Mouse (Mus musculus) ovary, adult 18-20 months (tissue): Measurements from ENCODE around the gene Rb1.

ENCODE experiments used
- DNase-seq: peaks from one replicate; pipeline ENCODE4 v3.0.0; 2022; ENCODE audit warnings: low spot score, mixed read lengths

The Rb1 gene

GRCm38 (mm10) chr14:73204016-73204415, 121.6 kb downstream of the Rb1 start:
- no peak for DNase-seq

- no peak for DNase-seq
Observed at GRCm38 (mm10) chr14:73201447-73201846, 124.2 kb downstream of the Rb1 start.

GRCm38 (mm10) chr14:73199058-73199457, 126.6 kb downstream of the Rb1 start:
- no peak for DNase-seq

- DNase-seq = no peak
Observed at GRCm38 (mm10) chr14:73186875-73187274, 138.7 kb downstream of the Rb1 start.

- DNase-seq = no peak
Observed at GRCm38 (mm10) chr14:73181144-73181543, 144.5 kb downstream of the Rb1 start.

GRCm38 (mm10) chr14:73180671-73181070, 145.0 kb downstream of the Rb1 start:
- no peak for DNase-seq

GRCm38 (mm10) chr14:73179221-73179681, 146.4 kb downstream of the Rb1 start:
- DNase-seq = no peak

GRCm38 (mm10) chr14:73177961-73178360, 147.7 kb downstream of the Rb1 start:
- no peak for DNase-seq

- no peak for DNase-seq
Observed at GRCm38 (mm10) chr14:73176266-73176665, 149.4 kb downstream of the Rb1 start.

- DNase-seq = no peak
Observed at GRCm38 (mm10) chr14:73175814-73176213, 149.8 kb downstream of the Rb1 start.

GRCm38 (mm10) chr14:73175031-73175430, 150.6 kb downstream of the Rb1 start:
- DNase-seq = no peak

- DNase-seq = no peak
Observed at GRCm38 (mm10) chr14:73174091-73174995, 151.3 kb downstream of the Rb1 start.

GRCm38 (mm10) chr14:73173662-73174061, 152.0 kb downstream of the Rb1 start:
- DNase-seq = no peak

- no peak for DNase-seq
Observed at GRCm38 (mm10) chr14:73172196-73173011, 153.2 kb downstream of the Rb1 start.

GRCm38 (mm10) chr14:73169926-73170844, 155.4 kb downstream of the Rb1 start:
- DNase-seq = no peak

GRCm38 (mm10) chr14:73168605-73169004, 157.0 kb downstream of the Rb1 start:
- DNase-seq = no peak

GRCm38 (mm10) chr14:73165136-73165535, 160.5 kb downstream of the Rb1 start:
- DNase-seq = no peak

- DNase-seq = no peak
Observed at GRCm38 (mm10) chr14:73163363-73163998, 162.1 kb downstream of the Rb1 start.

GRCm38 (mm10) chr14:73162192-73162800, 163.3 kb downstream of the Rb1 start:
- no peak for DNase-seq

- no peak for DNase-seq
Observed at GRCm38 (mm10) chr14:73161303-73161702, 164.3 kb downstream of the Rb1 start.

GRCm38 (mm10) chr14:73148125-73148524, 177.5 kb downstream of the Rb1 start:
- no peak for DNase-seq
